Mouse (Mus musculus): ENCODE measurements at regions not wholly inside any gene's neighbourhood (a gene's known extent, or its start where the extent isn't known, plus 50 kb on each side); places are given as distances from the start of the nearest gene placed in this dataset.

DNA sequence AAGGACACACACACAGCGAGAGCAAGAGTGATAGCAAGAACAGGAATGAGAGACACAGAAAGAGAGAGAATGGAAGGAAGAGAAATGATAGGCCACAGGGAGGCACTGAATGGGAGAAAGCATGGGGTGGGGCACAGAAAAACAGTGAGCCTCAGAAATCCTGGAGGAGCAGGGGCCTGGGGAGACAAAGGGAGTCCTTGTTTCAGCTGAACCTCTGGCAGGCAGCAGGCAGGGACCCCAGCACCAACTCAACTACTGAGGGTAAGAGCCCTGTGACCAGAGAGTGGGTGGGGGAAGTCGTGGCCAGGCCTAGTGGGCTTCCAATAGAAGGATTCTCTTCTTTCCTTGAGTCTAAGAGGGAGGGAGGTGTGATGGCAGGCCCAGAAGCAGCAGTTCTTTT is 54.3 kb upstream of the Mvb12b start:
- Histone ChIP-seq H3K4me3 (replicated peaks; ENCODE audit: low read length) (no peak overlapping the region), H3K4me1 (replicated peaks; ENCODE audit: low read depth, low read length) (no peaks in the 10 kb centered on the region), H3K27me3 (ENCODE audit: insufficient read depth, low read length) (no peaks in the 10 kb centered on the region; the same call in 1 of the 2 replicates), H3K36me3 (ENCODE audit: insufficient read depth, low read length) (no peaks in the 10 kb centered on the region), H3K9me3 (ENCODE audit: low read length) (no peaks in the 10 kb centered on the region)
- TF ChIP-seq POU5F1 (IDR thresholded peaks at IDR 0.05; ENCODE audit: borderline replicate concordance, low read length), result no peak
- no peak for TF ChIP-seq CTCF (conservative IDR thresholded peaks at IDR 0.05; ENCODE audit: low read length)
- no peak for TF ChIP-seq NANOG (IDR thresholded peaks at IDR 0.05; ENCODE audit: borderline replicate concordance, low read length)

DNA sequence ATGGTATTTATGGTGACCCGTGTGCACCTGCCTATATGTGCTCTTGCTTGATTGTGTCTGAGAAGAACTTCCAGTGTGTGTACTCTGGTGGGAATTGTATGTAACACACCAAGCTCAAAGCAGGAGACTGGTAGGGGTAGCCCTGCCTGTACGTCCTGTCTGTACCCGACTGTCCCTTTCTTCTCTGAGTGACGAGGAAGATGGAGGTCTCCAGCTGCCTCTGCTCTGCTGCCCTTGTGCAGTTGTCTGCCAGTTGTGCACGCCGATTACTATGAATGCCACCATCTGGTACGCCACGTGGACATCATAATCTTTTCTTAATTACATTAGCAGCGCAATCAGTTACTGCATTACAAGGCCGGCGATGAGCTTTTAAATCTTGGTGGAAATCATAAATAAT is 53.6 kb upstream of the Mvb12b start:
- Histone ChIP-seq H3K9me3 (ENCODE audit: low read length) (no peaks in the 10 kb centered on the region), H3K36me3 (ENCODE audit: insufficient read depth, low read length) (no peaks in the 10 kb centered on the region), H3K4me1 (replicated peaks; ENCODE audit: low read depth, low read length) (no peaks in the 10 kb centered on the region), H3K27me3 (ENCODE audit: insufficient read depth, low read length) (no peaks in the 10 kb centered on the region; the same call in 1 of the 2 replicates), H3K4me3 (replicated peaks; ENCODE audit: low read length) (no peak overlapping the region)
- no peak for TF ChIP-seq POU5F1 (IDR thresholded peaks at IDR 0.05; ENCODE audit: borderline replicate concordance, low read length)
- no peak for TF ChIP-seq NANOG (IDR thresholded peaks at IDR 0.05; ENCODE audit: borderline replicate concordance, low read length)
- TF ChIP-seq CTCF (conservative IDR thresholded peaks at IDR 0.05; ENCODE audit: low read length), result no peak

DNA sequence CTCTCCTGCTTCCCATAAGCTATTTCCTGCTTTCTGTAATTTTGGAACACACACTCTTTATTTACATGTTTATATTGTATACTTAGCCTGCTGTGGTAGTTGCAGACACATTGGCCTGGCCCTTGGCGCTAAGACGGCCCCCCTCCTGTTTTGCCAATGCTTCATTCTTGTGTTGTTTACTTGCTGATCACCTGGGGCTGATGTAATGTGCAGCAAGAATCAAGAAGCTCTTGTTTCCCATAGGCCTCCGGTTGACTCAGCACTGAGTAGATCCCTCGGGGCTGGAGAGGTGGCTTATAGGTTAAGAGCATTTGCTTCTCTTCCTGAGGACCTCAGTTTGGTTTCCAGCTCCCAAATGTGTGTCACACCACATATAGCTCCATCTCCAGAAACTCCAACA is 52.1 kb upstream of the Mvb12b start:
- Histone ChIP-seq H3K27me3 (ENCODE audit: insufficient read depth, low read length) (no peaks in the 10 kb centered on the region; the same call in 1 of the 2 replicates), H3K36me3 (ENCODE audit: insufficient read depth, low read length) (no peaks in the 10 kb centered on the region), H3K4me1 (replicated peaks; ENCODE audit: low read depth, low read length) (no peaks in the 10 kb centered on the region), H3K9me3 (ENCODE audit: low read length) (no peaks in the 10 kb centered on the region), H3K4me3 (replicated peaks; ENCODE audit: low read length) (no peak overlapping the region)
- TF ChIP-seq NANOG (IDR thresholded peaks at IDR 0.05; ENCODE audit: borderline replicate concordance, low read length) (no peak), POU5F1 (IDR thresholded peaks at IDR 0.05; ENCODE audit: borderline replicate concordance, low read length) (no peak)

Measured in E14TG2a.4 (cell line).